Mouse (Mus musculus) bone marrow macrophage, adult 2 months (primary cell): ENCODE data around the gene Pmepa1. TPM values are rescaled to one million over a fixed set of nuclear protein-coding genes. Genes with fewer than 3 reads are reported as not detected.

Experiments used
- H3K27ac ChIP-seq: 2 replicates; pipeline ENCODE4 v1.5.1; 2012; ENCODE audit warnings: low read depth, low read length; ENCODE audit not compliant: insufficient read depth
- H3K4me1 ChIP-seq: 2 replicates; pipeline ENCODE4 v1.6.1; 2012; ENCODE audit warnings: low read length; ENCODE audit not compliant: control insufficient read depth, insufficient read depth
- H3K4me3 ChIP-seq: 2 replicates; pipeline ENCODE4 v1.5.1; 2012; ENCODE audit warnings: mild to moderate bottlenecking, low read length, moderate library complexity; ENCODE audit not compliant: insufficient read depth
- CTCF ChIP-seq: IDR thresholded peaks from 2 replicates; pipeline ENCODE4 v1.5.1; 2012; ENCODE audit warnings: low read depth, mild to moderate bottlenecking, low read length, moderate library complexity
- POLR2A ChIP-seq: IDR thresholded peaks from 2 replicates; pipeline ENCODE4 v1.6.1; 2012; ENCODE audit warnings: mild to moderate bottlenecking, low read depth, low read length, borderline replicate concordance
- polyA plus RNA-seq: library from polyadenylated mRNA; stranded (reverse); fragments of >200 nt; gene quantifications from 2 replicates; pipeline ENCODE4 v1.2.4, GENCODE M21; 2012; ENCODE audit not compliant: missing spikeins, insufficient read depth, insufficient read length

The Pmepa1 gene
- polyA plus RNA-seq, 1 experiment: 1.5 TPM

- no peaks in the 10 kb centered on the region for H3K4me1 ChIP-seq
- TF ChIP-seq CTCF: peak; percentile 20; the same call in 1 of the 2 replicates
- no peak for TF ChIP-seq POLR2A
- no peak overlapping the region for H3K27ac ChIP-seq
- no peak overlapping the region for H3K4me3 ChIP-seq
These were observed 2.7 kb upstream of the Pmepa1 start for GRCm38 (mm10) chr2:173278846-173279580.

GRCm38 (mm10) chr2:173276859-173277258, 526 bp upstream of the Pmepa1 start:
- TF ChIP-seq CTCF: no peak
- TF ChIP-seq POLR2A: no peak
- Histone ChIP-seq H3K27ac (no peak overlapping the region), H3K4me1 (no peaks in the 10 kb centered on the region), H3K4me3 (peak overlapping the region; percentile 58)

GRCm38 (mm10) chr2:173275343-173276201, 761 bp downstream of the Pmepa1 start:
- no peaks in the 10 kb centered on the region for H3K4me1 ChIP-seq
- peak overlapping the region; percentile 58 for H3K4me3 ChIP-seq
- no peak for TF ChIP-seq POLR2A
- no peak for TF ChIP-seq CTCF
- no peak overlapping the region for H3K27ac ChIP-seq

GRCm38 (mm10) chr2:173274428-173275342, 1.6 kb downstream of the Pmepa1 start:
- TF ChIP-seq CTCF (no peak), POLR2A (no peak)
- no peaks in the 10 kb centered on the region for H3K4me1 ChIP-seq
- no peak overlapping the region for H3K27ac ChIP-seq
- peak overlapping the region; percentile 58; the same call in 1 of the 2 replicates for H3K4me3 ChIP-seq

GRCm38 (mm10) chr2:173273885-173274284, 2.4 kb downstream of the Pmepa1 start:
- Histone ChIP-seq H3K27ac (no peak overlapping the region), H3K4me1 (no peaks in the 10 kb centered on the region), H3K4me3 (no peak overlapping the region)
- TF ChIP-seq POLR2A: no peak
- no peak for TF ChIP-seq CTCF

- Histone ChIP-seq H3K4me3 (no peak overlapping the region), H3K4me1 (no peaks in the 10 kb centered on the region), H3K27ac (no peak overlapping the region)
- no peak for TF ChIP-seq CTCF
These were observed 3.9 kb downstream of the Pmepa1 start for GRCm38 (mm10) chr2:173272354-173272900.

GRCm38 (mm10) chr2:173271541-173271940, 4.8 kb downstream of the Pmepa1 start:
- TF ChIP-seq CTCF: no peak
- TF ChIP-seq POLR2A: no peak
- H3K4me1 ChIP-seq: 0 out of 2 replicates have a peak, but pooled peaks cover under 1% of the 10 kb centered on the region
- no peak overlapping the region for H3K27ac ChIP-seq
- H3K4me3 ChIP-seq: no peak overlapping the region

GRCm38 (mm10) chr2:173270601-173271248, 5.6 kb downstream of the Pmepa1 start:
- TF ChIP-seq POLR2A (no peak), CTCF (no peak)
- H3K27ac ChIP-seq: no peak overlapping the region
- no peak overlapping the region for H3K4me3 ChIP-seq
- peaks cover 3% of the 10 kb centered on the region; the same call in 1 of the 2 replicates for H3K4me1 ChIP-seq

GRCm38 (mm10) chr2:173270196-173270595, 6.1 kb downstream of the Pmepa1 start:
- no peak overlapping the region for H3K27ac ChIP-seq
- H3K4me3 ChIP-seq: no peak overlapping the region
- H3K4me1 ChIP-seq: peaks cover 3% of the 10 kb centered on the region; the same call in 1 of the 2 replicates
- no peak for TF ChIP-seq POLR2A
- TF ChIP-seq CTCF: no peak
